Mouse (Mus musculus) liver, embryonic 15.5 days (tissue): Measurements from ENCODE around the gene Polr2h. TPM values are rescaled to one million over a fixed set of nuclear protein-coding genes. Genes with fewer than 3 reads are reported as not detected.
"Not testable (repeated sequence)": the region's sequence is repeated elsewhere in the genome, so short reads cannot be mapped to it uniquely, and the experiment has no call there.

Experiments
- ATAC-seq: fragments of 200-750 bp; cut with Nextera tagmentation; 2 replicates; pipeline ENCODE4 v1.8.0; 2017; ENCODE audit warnings: moderate number of reproducible peaks, mild to moderate bottlenecking, moderate library complexity; ENCODE audit not compliant: insufficient read depth
- H3K27ac ChIP-seq: fragments of 300-500 bp; sonication (generic); replicated peaks from 2 replicates; pipeline ENCODE4 v1.5.1; 2015; ENCODE audit warnings: mild to moderate bottlenecking, inconsistent platforms
- H3K27me3 ChIP-seq: fragments of 300-500 bp; sonication (generic); 2 replicates; pipeline ENCODE4 v1.6.1; 2015; ENCODE audit warnings: mild to moderate bottlenecking, inconsistent platforms
- H3K36me3 ChIP-seq: fragments of 300-500 bp; sonication (generic); replicated peaks from 2 replicates; pipeline ENCODE4 v1.6.1; 2015; ENCODE audit warnings: moderate library complexity, mild to moderate bottlenecking, inconsistent platforms
- H3K4me1 ChIP-seq: fragments of 300-500 bp; sonication (generic); replicated peaks from 2 replicates; pipeline ENCODE4 v1.6.1; 2015; ENCODE audit warnings: inconsistent platforms
- H3K4me2 ChIP-seq: fragments of 300-500 bp; sonication (generic); 2 replicates; pipeline ENCODE4 v1.6.1; 2015; ENCODE audit warnings: moderate library complexity, mild to moderate bottlenecking, inconsistent platforms
- H3K4me3 ChIP-seq: fragments of 300-500 bp; sonication (generic); replicated peaks from 2 replicates; pipeline ENCODE4 v1.5.1; 2015; ENCODE audit warnings: mild to moderate bottlenecking, inconsistent platforms
- H3K9ac ChIP-seq: fragments of 300-500 bp; sonication (generic); 2 replicates; pipeline ENCODE4 v1.6.1; 2015; ENCODE audit warnings: moderate library complexity, mild to moderate bottlenecking, inconsistent platforms
- H3K9me3 ChIP-seq: fragments of 300-500 bp; sonication (generic); replicated peaks from 2 replicates; pipeline ENCODE4 v1.6.1; 2016; ENCODE audit warnings: inconsistent platforms
- WGBS: fragments of 180-500 bp; shearing (Covaris S2); methylation state at CpG from one replicate; pipeline ENCODE4 v1.1.7; 2015; ENCODE audit warnings: mixed read lengths; ENCODE audit not compliant: insufficient replicate concordance; 5-methylcytosine and 5-hydroxymethylcytosine counted together
- polyA plus RNA-seq: library from polyadenylated mRNA; unstranded; fragments of >200 nt; fragmentation: Nextera tagmentation; extraction: Ambion mirVana; gene quantifications from 2 replicates; pipeline ENCODE4 v1.2.1, GENCODE M21; 2015

Polr2h gene
- polyA plus RNA-seq = 36.4 and 39.3 TPM in 2 replicates

GRCm38 (mm10) chr16:20717181-20717977 lies at the start of gene Polr2h, which contains the start of gene Clcn2:
Polr2h (plus strand) TSS chr16:20717665.
Clcn2 (minus strand) TSS chr16:20717746.
- peak; percentile 84 for ATAC-seq
- Histone ChIP-seq H3K4me2 (peak within 1 kb of the TSS; percentile 100), H3K9me3 (no peaks in the 10 kb centered on the region), H3K36me3 (peaks cover 26% of the 10 kb centered on the region), H3K4me3 (peak within 1 kb of the TSS; percentile 77), H3K9ac (peak within 1 kb of the TSS; percentile 74), H3K27me3 (no peaks in the 10 kb centered on the region), H3K4me1 (peaks cover 63% of the 10 kb centered on the region), H3K27ac (peak within 1 kb of the TSS; percentile 91)
- WGBS = under 1% methylated on average over 62 of the region's 62 CpGs

DNA sequence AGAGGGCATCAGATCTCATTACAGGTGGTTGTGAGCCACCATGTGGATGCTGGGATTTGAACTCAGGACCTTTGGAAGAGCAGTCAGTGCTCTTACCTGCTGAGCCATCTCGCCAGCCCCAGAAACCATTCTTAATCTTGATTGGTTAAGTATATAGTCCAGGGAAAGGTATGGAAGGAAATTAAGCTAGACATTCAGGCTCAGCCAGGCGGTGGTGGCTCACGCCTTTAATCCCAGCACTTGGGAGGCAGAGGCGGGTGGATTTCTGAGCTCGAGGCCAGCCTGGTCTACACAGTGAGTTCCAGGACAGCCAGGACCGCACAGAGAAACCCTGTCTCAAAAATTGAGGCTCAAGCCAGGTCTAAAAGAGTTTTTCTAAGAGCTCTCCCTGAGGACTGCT lies 49.5 kb upstream of the Polr2h start, which contains the start of gene Eif4g1:
Gene Eif4g1 (plus strand): TSS at position 301 of the 400 bp plus-strand sequence.
- not testable (repeated sequence) for H3K27ac ChIP-seq, H3K4me3 ChIP-seq, ATAC-seq, H3K4me1 ChIP-seq, H3K4me2 ChIP-seq, H3K9ac ChIP-seq, H3K9me3 ChIP-seq, H3K27me3 ChIP-seq
- 87% methylated on average over 5 of the region's 6 CpGs for WGBS
- H3K36me3 ChIP-seq = peaks cover 10% of the 10 kb centered on the region

- Histone ChIP-seq H3K36me3 (peaks cover 8% of the 10 kb centered on the region), H3K27ac (no peak overlapping the region), H3K4me1 (peaks cover 30% of the 10 kb centered on the region), H3K9me3 (no peaks in the 10 kb centered on the region), H3K4me2 (no peak overlapping the region), H3K4me3 (no peak overlapping the region), H3K9ac (no peak overlapping the region), H3K27me3 (no peaks in the 10 kb centered on the region)
- ATAC-seq = no peak
- 80% methylated on average over 3 of the region's 3 CpGs for WGBS
These were observed 47.2 kb upstream of the Polr2h start for GRCm38 (mm10) chr16:20670291-20670690.

- Histone ChIP-seq H3K27me3 (no peaks in the 10 kb centered on the region), H3K4me1 (peaks cover 40% of the 10 kb centered on the region), H3K4me2 (peak overlapping the region; percentile 88), H3K36me3 (peaks cover 24% of the 10 kb centered on the region), H3K27ac (peak overlapping the region; percentile 65), H3K9ac (no peak overlapping the region; the same call in 1 of the 2 replicates), H3K4me3 (peak overlapping the region; percentile 94), H3K9me3 (no peaks in the 10 kb centered on the region)
- 13% methylated on average over 6 of the region's 6 CpGs for WGBS
- no peak for ATAC-seq
These were observed 45.6 kb upstream of the Polr2h start for GRCm38 (mm10) chr16:20671886-20672285.

GRCm38 (mm10) chr16:20672500-20672902 lies 45.0 kb upstream of the Polr2h start:
- Histone ChIP-seq H3K27ac (peak overlapping the region; percentile 92), H3K27me3 (no peaks in the 10 kb centered on the region), H3K9me3 (no peaks in the 10 kb centered on the region), H3K9ac (peak overlapping the region; percentile 94), H3K4me2 (peak overlapping the region; percentile 88), H3K4me1 (peaks cover 46% of the 10 kb centered on the region), H3K4me3 (peak overlapping the region; percentile 94), H3K36me3 (peaks cover 30% of the 10 kb centered on the region)
- peak; percentile 81 for ATAC-seq
- WGBS = under 1% methylated on average over 36 of the region's 38 CpGs

DNA sequence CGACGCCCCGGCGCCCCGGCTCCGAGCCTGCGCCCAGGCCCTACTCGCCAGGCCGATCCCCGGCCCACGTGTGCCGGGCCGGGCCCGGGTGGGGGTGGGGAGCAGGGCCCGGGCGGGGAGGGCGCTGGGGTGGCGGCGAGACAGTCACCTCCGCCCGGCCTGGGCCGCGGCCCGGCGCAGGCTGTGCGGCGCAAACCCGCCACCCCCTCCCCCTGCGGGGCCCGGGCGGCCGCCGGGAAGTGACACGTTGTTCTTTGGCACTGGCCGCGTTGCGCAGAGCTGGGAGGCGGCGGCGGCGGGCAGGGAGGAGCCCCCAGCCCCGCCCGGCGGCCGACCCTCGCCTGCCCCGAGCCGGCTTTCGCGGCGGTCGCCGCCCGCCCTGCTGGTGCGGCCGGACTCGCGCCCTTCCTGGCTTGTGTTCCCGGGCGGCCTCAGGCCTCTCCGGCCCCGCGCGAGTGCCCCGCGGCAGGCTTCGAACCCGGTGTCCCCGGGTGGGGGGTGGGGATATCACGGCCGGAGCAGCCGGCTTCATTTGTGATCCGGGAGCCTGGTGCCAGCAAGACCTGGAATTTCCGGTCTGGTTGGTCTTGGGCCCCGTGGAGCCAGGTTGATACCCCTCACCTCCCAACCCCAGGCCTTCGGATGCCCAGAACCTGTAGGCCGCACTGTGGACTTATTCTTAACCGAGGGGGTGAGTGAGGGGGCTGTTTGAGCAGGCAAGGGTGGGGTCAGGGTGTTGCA lies 44.3 kb upstream of the Polr2h start:
- Histone ChIP-seq H3K4me1 (peaks cover 53% of the 10 kb centered on the region), H3K4me2 (peak overlapping the region; percentile 88), H3K9me3 (no peaks in the 10 kb centered on the region), H3K36me3 (peaks cover 36% of the 10 kb centered on the region), H3K9ac (peak overlapping the region; percentile 94), H3K4me3 (peak overlapping the region; percentile 94), H3K27me3 (no peaks in the 10 kb centered on the region), H3K27ac (peak overlapping the region; percentile 92)
- ATAC-seq = peak; percentile 66
- under 1% methylated on average over 61 of the region's 78 CpGs for whole genome bisulfite sequencing

GRCm38 (mm10) chr16:20673706-20674303 lies 43.7 kb upstream of the Polr2h start:
- peak overlapping the region; percentile 92 for H3K27ac ChIP-seq
- H3K9ac ChIP-seq = peak overlapping the region; percentile 94
- peaks cover 59% of the 10 kb centered on the region for H3K4me1 ChIP-seq
- H3K9me3 ChIP-seq = no peaks in the 10 kb centered on the region
- 2% methylated on average over 14 of the region's 14 CpGs for WGBS
- peaks cover 43% of the 10 kb centered on the region for H3K36me3 ChIP-seq
- peak; percentile 72 for ATAC-seq
- no peaks in the 10 kb centered on the region for H3K27me3 ChIP-seq
- H3K4me3 ChIP-seq = peak overlapping the region; percentile 94
- peak overlapping the region; percentile 88 for H3K4me2 ChIP-seq

GRCm38 (mm10) chr16:20675213-20675612 lies 42.3 kb upstream of the Polr2h start:
- Histone ChIP-seq H3K9ac (0 out of 2 replicates have a peak overlapping the region, but pooled peaks have one; percentile 6), H3K4me3 (peak overlapping the region; percentile 94; the same call in 1 of the 2 replicates), H3K9me3 (no peaks in the 10 kb centered on the region), H3K27me3 (no peaks in the 10 kb centered on the region), H3K27ac (peak overlapping the region; percentile 92), H3K36me3 (peaks cover 57% of the 10 kb centered on the region), H3K4me1 (peaks cover 60% of the 10 kb centered on the region), H3K4me2 (peak overlapping the region; percentile 88)
- ATAC-seq = no peak
- WGBS = 79% methylated on average over 6 of the region's 6 CpGs

- H3K4me1 ChIP-seq = peaks cover 59% of the 10 kb centered on the region
- H3K36me3 ChIP-seq = peaks cover 72% of the 10 kb centered on the region
- no peak overlapping the region for H3K4me3 ChIP-seq
- 81% methylated on average over 4 of the region's 4 CpGs for WGBS
- ATAC-seq = no peak
- no peaks in the 10 kb centered on the region for H3K27me3 ChIP-seq
- no peaks in the 10 kb centered on the region for H3K9me3 ChIP-seq
- H3K9ac ChIP-seq = no peak overlapping the region
- H3K27ac ChIP-seq = no peak overlapping the region
- no peak overlapping the region for H3K4me2 ChIP-seq
These were observed 40.8 kb upstream of the Polr2h start for GRCm38 (mm10) chr16:20676702-20677101.

- Histone ChIP-seq H3K4me1 (peaks cover 52% of the 10 kb centered on the region), H3K9me3 (no peaks in the 10 kb centered on the region), H3K9ac (peak overlapping the region; percentile 23; the same call in 1 of the 2 replicates), H3K27ac (peak overlapping the region; percentile 72), H3K4me3 (no peak overlapping the region), H3K36me3 (peaks cover 79% of the 10 kb centered on the region), H3K4me2 (peak overlapping the region; percentile 38), H3K27me3 (no peaks in the 10 kb centered on the region)
- WGBS = 77% methylated on average over 5 of the region's 5 CpGs
- ATAC-seq = no peak
These were observed 40.1 kb upstream of the Polr2h start for GRCm38 (mm10) chr16:20677380-20677779.
